Comparison of ENCODE assay signal across 15 mouse cellular contexts in the genomic region with DNA sequence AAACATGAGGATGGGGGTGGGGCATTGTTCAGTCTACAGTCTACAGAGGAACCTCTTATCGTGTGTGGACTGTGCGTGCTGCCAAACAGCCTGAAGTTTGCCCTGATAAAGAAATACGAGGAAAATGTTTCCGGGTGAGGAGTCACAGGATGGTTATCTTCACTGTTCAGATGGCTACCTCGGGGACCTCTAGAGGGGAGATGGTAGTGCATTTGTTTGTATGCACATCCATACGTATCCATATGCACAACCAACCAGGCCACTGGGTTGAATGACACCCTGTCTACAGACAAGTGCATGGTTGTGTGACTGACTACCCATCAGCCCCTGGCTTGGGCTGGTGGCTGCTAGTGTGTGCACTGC. TPM values are rescaled to one million over a fixed set of nuclear protein-coding genes. Genes with fewer than 3 reads are reported as not detected.
DNase-seq lines count a peak whose midpoint lies in the region; ATAC-seq and TF ChIP-seq lines count a peak whose summit lies in the region.
"Had no signal": no experiment of that assay in that cellular context is flagged by ENCODE, and none has a peak within 500 bp of the region (broad histone marks: within the 10 kb centered on the region; RNA-seq: fewer than 3 reads in every experiment).

No protein-coding gene starts in this region.

- intact Hi-C loops in left cerebral cortex, adult 2 months (cut with DNase I): no loop called here

- WGBS in liver, embryonic 13.5 days (ENCODE audit: insufficient replicate concordance): 10% methylated on average over 6 of the region's 6 CpGs
- 87% methylated on average over 6 of the region's 6 CpGs for WGBS in cerebellum, adult 2 months

- H3K9me3 ChIP-seq in liver, embryonic 13.5 days (replicated peaks): no peaks in the 10 kb centered on the region
- H3K9me3 ChIP-seq: embryonic facial prominence, embryonic 15.5 days; hindbrain, embryonic 13.5 days had no signal

- no peak overlapping the region; the same call in 1 of the 2 replicates for H3K9ac ChIP-seq in liver, embryonic 13.5 days
- H3K9ac ChIP-seq: embryonic facial prominence, embryonic 15.5 days; hindbrain, embryonic 13.5 days had no signal

- ATAC-seq in liver, embryonic 13.5 days (ENCODE audit: low read depth): peak; percentile 96

- TF ChIP-seq CTCF in left cerebral cortex, adult 2 months (IDR thresholded peaks at IDR 0.05): no peak
- no peak for TF ChIP-seq CTCF in cerebellum, adult 2 months (IDR thresholded peaks at IDR 0.05; ENCODE audit: borderline replicate concordance, insufficient read depth, low read depth, low read length)

- no peak overlapping the region for H3K4me3 ChIP-seq in liver, embryonic 13.5 days (replicated peaks)
- H3K4me3 ChIP-seq in left cerebral cortex, adult 2 months: no peak overlapping the region
- H3K4me3 ChIP-seq in cerebellum, adult 2 months (replicated peaks; ENCODE audit: insufficient read depth, low read depth, low read length): no peak overlapping the region
- H3K4me3 ChIP-seq: embryonic facial prominence, embryonic 15.5 days; heart, adult 2 months; hindbrain, embryonic 13.5 days had no signal

- peaks cover 26% of the 10 kb centered on the region for H3K4me1 ChIP-seq in liver, embryonic 13.5 days (replicated peaks)
- no peaks in the 10 kb centered on the region for H3K4me1 ChIP-seq in cerebellum, adult 2 months (ENCODE audit: control insufficient read depth, insufficient read depth, low read length)
- H3K4me1 ChIP-seq: hindbrain, embryonic 13.5 days had no signal

- H3K27ac ChIP-seq in liver, embryonic 13.5 days: peak overlapping the region; percentile 80
- H3K27ac ChIP-seq in left cerebral cortex, adult 2 months: no peak overlapping the region
- H3K27ac ChIP-seq in cerebellum, adult 2 months (ENCODE audit: insufficient read depth, low read length): no peak overlapping the region
- H3K27ac ChIP-seq: embryonic facial prominence, embryonic 15.5 days; heart, adult 2 months; hindbrain, embryonic 13.5 days; macrophage had no signal

- H3K36me3 ChIP-seq in liver, embryonic 13.5 days: peaks cover 42% of the 10 kb centered on the region
- H3K36me3 ChIP-seq: hindbrain, embryonic 13.5 days had no signal

- H3K27me3 ChIP-seq in liver, embryonic 13.5 days: no peaks in the 10 kb centered on the region
- H3K27me3 ChIP-seq in cerebellum, adult 2 months (ENCODE audit: control insufficient read depth, insufficient read depth, low read length): no peaks in the 10 kb centered on the region
- H3K27me3 ChIP-seq: embryonic facial prominence, embryonic 15.5 days; hindbrain, embryonic 13.5 days had no signal

- DNase-seq in heart, adult 11 months: peak; percentile 80
- DNase-seq in heart, adult 18-20 months: no peak
- DNase-seq in spleen, postnatal 36 days (ENCODE audit: low spot score in 2 of 2): peak; percentile 11 to 23
- no peak for DNase-seq in spleen, postnatal 14 days (ENCODE audit: low spot score in 2 of 2)
- peak; percentile 75 for DNase-seq in liver, embryonic 13.5 days
- no peak for DNase-seq in left cerebral cortex, adult 2 months (ENCODE audit: extremely low spot score in 1 of 2, low spot score in 2 of 2)
- DNase-seq in thymus, postnatal 36 days: no peak
- no peak for DNase-seq in cerebellum, adult 2 months
- DNase-seq: adrenal gland, postnatal 36 days; cerebellum, adult 9-11 months; thymus, adult 18-20 months had no signal

- TF ChIP-seq POLR2A in cerebellum, adult 2 months (IDR thresholded peaks at IDR 0.05; ENCODE audit: borderline replicate concordance, insufficient read depth, low read length): no peak

- H3K4me2 ChIP-seq in liver, embryonic 13.5 days: peak overlapping the region; percentile 11
- H3K4me2 ChIP-seq: embryonic facial prominence, embryonic 15.5 days; hindbrain, embryonic 13.5 days had no signal

RNA-seq across cellular contexts. Expression of a gene that starts 22.4 kb away (rescaled TPM):
- total RNA-seq in heart, adult 18-20 months (2021): not detected
- not detected in 2 replicates for polyA plus RNA-seq in liver, embryonic 13.5 days (2015; fragmentation: Nextera tagmentation; extraction: Ambion mirVana)
- total RNA-seq in left cerebral cortex, adult 2 months (2021): under 1 TPM; 0.72 to 0.89 TPM
- 0.15 TPM in 1 of 2 replicates, not detected in the other for polyA plus RNA-seq in cerebellum, adult 2 months (2012; rRNA removed)
- polyA plus RNA-seq: macrophage had no signal

RNA-seq across cellular contexts. Expression of a gene that starts 42.1 kb away (rescaled TPM):
- total RNA-seq in heart, adult 18-20 months (2021): 10 to 100 TPM in 1 of 2 experiments, 1 to 10 TPM in 1; 9.1 to 12.2 TPM
- polyA plus RNA-seq in liver, embryonic 13.5 days (2015; fragmentation: Nextera tagmentation; extraction: Ambion mirVana): 15.0 and 15.4 TPM in 2 replicates
- total RNA-seq in left cerebral cortex, adult 2 months (2021): 1 to 10 TPM; 3.9 to 4.1 TPM
- 2.9 and 3.1 TPM in 2 replicates for polyA plus RNA-seq in cerebellum, adult 2 months (2012; rRNA removed)

RNA-seq across cellular contexts. Expression of a gene that starts 49.2 kb away (rescaled TPM):
- 100 to 1,000 TPM; 379 to 400 TPM for total RNA-seq in heart, adult 18-20 months (2021)
- polyA plus RNA-seq in liver, embryonic 13.5 days (2015; fragmentation: Nextera tagmentation; extraction: Ambion mirVana): 0.12 TPM in 2 replicates
- total RNA-seq in left cerebral cortex, adult 2 months (2021): under 1 TPM; 0.63 to 0.87 TPM
- polyA plus RNA-seq in cerebellum, adult 2 months (2012; rRNA removed): 0.59 and 0.74 TPM in 2 replicates

Comparison
In these comparisons a context has a peak if more than half of its experiments do, and no peak if none do; other contexts are left out.
1. DNase-seq: peak in heart, adult 11 months (single experiment), spleen, postnatal 36 days (2 of 2) and liver, embryonic 13.5 days (single experiment); none in heart, adult 18-20 months (0 of 2), spleen, postnatal 14 days (0 of 2), left cerebral cortex, adult 2 months (0 of 2), thymus, postnatal 36 days (0 of 2) and cerebellum, adult 2 months (0 of 2).
2. RNA of a gene that starts 49.2 kb away (total RNA-seq): 379 to 400 TPM in heart, adult 18-20 months; 0.63 to 0.87 TPM in left cerebral cortex, adult 2 months; every median in the first group is over 100 times any median in the second.